Mouse (Mus musculus) erythroblast, embryonic 14.5 days (primary cell): ENCODE measurements around the gene Olfr825. TPM values are rescaled to one million over a fixed set of nuclear protein-coding genes. Genes with fewer than 3 reads are reported as not detected.
"Not testable (repeated sequence)": the region's sequence is repeated elsewhere in the genome, so short reads cannot be mapped to it uniquely, and the experiment has no call there.

Source experiments
- H3K27me3 ChIP-seq: 2 replicates; pipeline ENCODE4 v1.6.1; 2012; ENCODE audit warnings: inconsistent platforms; ENCODE audit not compliant: control insufficient read depth
- H3K36me3 ChIP-seq: 2 replicates; pipeline ENCODE4 v1.6.1; 2012; ENCODE audit warnings: mild to moderate bottlenecking, inconsistent platforms; ENCODE audit not compliant: control insufficient read depth
- H3K4me1 ChIP-seq: 2 replicates; pipeline ENCODE4 v1.6.1; 2012; ENCODE audit warnings: inconsistent platforms; ENCODE audit not compliant: control insufficient read depth
- H3K4me3 ChIP-seq: replicated peaks from 2 replicates; pipeline ENCODE3; 2012; ENCODE audit warnings: moderate library complexity, mild to moderate bottlenecking, inconsistent platforms
- H3K9me3 ChIP-seq: 2 replicates; pipeline ENCODE4 v1.6.1; 2012; ENCODE audit warnings: low read length, inconsistent platforms, mixed read lengths; ENCODE audit not compliant: control insufficient read depth
- GATA1 ChIP-seq: IDR thresholded peaks from 2 replicates; pipeline ENCODE4 v1.6.1; 2012; ENCODE audit warnings: low read length, inconsistent platforms, mixed read lengths
- TAL1 ChIP-seq: IDR thresholded peaks from 3 replicates; pipeline ENCODE4 v1.6.1; 2012; ENCODE audit warnings: low read length, inconsistent platforms, mixed read lengths
- polyA plus RNA-seq: library from polyadenylated mRNA; stranded (reverse); fragments of >175 nt; gene quantifications from 2 replicates; pipeline ENCODE4 v1.2.3, GENCODE M21; 2012

Gene Olfr825
- polyA plus RNA-seq = not detected in 2 replicates

DNA sequence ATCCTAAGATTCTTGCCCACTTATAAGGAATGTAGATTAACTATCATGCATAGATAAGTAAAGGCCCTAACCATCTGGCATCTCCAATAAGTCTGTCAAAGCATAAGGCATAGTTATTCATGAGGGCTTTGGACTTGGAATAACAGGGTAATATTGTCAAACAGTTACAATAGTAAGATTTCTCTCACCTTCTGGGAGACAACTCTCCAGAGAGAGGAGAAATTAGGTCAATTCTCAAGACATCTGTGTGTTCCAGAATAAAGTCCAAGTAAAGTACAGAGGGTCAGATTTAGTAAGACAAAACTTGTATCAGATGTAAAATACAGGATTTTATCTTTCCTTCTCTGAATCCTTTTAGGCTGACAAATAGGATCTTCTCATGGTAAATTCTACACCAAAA is at the start of gene Olfr825:
Gene Olfr825, minus strand, starts transcription at position 101 of the 400 bp plus-strand sequence.
- Histone ChIP-seq H3K36me3 (no peaks in the 10 kb centered on the region), H3K4me1 (no peaks in the 10 kb centered on the region), H3K4me3 (no peak within 1 kb of the TSS), H3K27me3 (no peaks in the 10 kb centered on the region), H3K9me3 (peaks cover 2% of the 10 kb centered on the region; the same call in 1 of the 2 replicates)
- TF ChIP-seq TAL1 = no peak
- no peak for TF ChIP-seq GATA1

DNA sequence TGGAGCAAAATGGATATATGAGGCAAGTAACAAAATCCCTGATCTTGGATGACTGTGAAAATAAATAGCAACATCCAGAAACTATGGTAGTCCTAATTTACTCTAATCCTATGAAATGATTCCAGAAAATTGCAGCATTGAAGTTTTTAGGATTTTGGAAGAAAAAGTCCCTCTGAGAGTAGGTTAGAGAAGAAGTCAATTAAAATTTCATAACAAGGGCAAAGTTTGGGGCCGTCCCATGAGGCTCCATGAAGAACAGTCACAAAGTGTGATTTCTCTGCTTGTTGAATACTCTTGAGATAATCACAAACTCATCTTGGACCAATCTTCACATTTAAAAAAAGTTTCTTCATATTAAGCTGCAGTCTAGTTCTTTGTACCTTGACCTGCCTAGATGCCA is 47.7 kb upstream of the Olfr825 start, which contains the start of gene Olfr827:
Gene Olfr827, minus strand, starts transcription at position 101 of the 400 bp plus-strand sequence.
- H3K9me3 ChIP-seq = no peaks in the 10 kb centered on the region
- TF ChIP-seq TAL1 (no peak), GATA1 (no peak)

DNA sequence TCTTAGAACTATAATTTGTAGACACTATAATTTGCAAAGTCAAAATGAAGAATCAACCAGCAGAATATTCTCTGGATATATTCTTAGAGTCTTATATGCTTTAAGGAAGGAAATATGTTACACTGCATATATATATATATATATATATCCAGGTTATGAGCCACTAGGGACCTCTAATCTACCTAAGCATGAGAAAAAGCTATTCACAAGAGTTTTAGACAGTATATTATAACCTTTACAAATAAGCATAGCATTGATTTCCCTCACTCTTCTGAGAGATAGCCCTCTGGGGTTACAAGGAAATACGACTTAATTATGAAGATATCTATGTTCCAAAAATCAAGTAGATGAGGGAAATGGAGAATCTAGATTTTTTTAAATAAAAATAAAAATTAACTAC is 17.5 kb upstream of the Olfr825 start, which contains the start of gene Olfr826:
Gene Olfr826, minus strand, starts transcription at position 101 of the 400 bp plus-strand sequence.
- H3K4me3 ChIP-seq = no peak within 1 kb of the TSS
- no peaks in the 10 kb centered on the region for H3K27me3 ChIP-seq
- TF ChIP-seq TAL1 = no peak
- TF ChIP-seq GATA1 = no peak
- no peaks in the 10 kb centered on the region for H3K4me1 ChIP-seq
- H3K36me3 ChIP-seq = no peaks in the 10 kb centered on the region
- H3K9me3 ChIP-seq = no peaks in the 10 kb centered on the region

More for the DNA sequence above, 47.7 kb upstream of the Olfr825 start, which contains the start of gene Olfr827:
- Histone ChIP-seq H3K36me3 (no peaks in the 10 kb centered on the region), H3K4me1 (no peaks in the 10 kb centered on the region), H3K4me3 (no peak within 1 kb of the TSS), H3K27me3 (no peaks in the 10 kb centered on the region)

DNA sequence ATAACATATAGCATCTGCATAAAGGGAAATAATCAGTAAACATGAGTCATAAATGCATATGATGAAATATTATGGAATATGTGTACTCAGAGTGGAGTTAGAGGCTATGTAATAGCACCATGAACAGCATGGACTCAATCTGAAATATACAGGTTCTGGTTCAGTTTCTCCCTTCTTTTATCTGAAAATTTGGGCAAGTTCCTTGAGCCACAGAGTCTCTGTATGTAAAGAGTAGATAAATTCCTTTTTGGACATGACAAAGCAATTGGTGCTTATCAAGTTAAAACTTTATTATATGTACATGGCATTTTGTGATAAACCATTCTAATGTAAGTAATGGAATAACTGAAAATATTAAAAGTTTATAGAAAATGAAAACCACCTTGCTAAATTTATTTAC is 1.4 kb downstream of the Olfr825 start:
- H3K36me3 ChIP-seq = no peaks in the 10 kb centered on the region
- H3K4me3 ChIP-seq = no peak overlapping the region
- H3K9me3 ChIP-seq = peaks cover 2% of the 10 kb centered on the region; the same call in 1 of the 2 replicates
- no peaks in the 10 kb centered on the region for H3K27me3 ChIP-seq
- H3K4me1 ChIP-seq = no peaks in the 10 kb centered on the region
- TF ChIP-seq TAL1 (no peak), GATA1 (no peak)

DNA sequence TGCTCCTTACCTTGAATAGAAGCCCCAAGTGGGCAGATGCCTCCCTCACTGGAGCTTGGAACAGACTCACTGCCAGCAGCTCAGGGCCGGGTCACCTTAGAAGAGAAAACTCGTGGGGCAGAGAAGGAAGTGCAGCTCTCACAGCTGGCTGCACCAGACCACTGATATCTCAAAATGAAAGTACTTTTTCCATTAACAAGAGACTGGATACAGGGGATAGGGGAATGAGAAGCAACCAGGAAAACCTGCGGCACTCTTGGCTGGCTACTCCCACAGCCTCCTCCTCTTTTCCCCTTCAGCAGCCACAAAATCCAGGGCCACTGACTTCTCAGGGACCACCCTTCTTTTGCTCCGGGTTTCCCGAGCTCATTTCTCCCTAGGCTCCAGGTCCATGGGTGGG is 22.4 kb downstream of the Olfr825 start:
- H3K4me3 ChIP-seq = no peak overlapping the region
- H3K4me1 ChIP-seq = no peaks in the 10 kb centered on the region

DNA sequence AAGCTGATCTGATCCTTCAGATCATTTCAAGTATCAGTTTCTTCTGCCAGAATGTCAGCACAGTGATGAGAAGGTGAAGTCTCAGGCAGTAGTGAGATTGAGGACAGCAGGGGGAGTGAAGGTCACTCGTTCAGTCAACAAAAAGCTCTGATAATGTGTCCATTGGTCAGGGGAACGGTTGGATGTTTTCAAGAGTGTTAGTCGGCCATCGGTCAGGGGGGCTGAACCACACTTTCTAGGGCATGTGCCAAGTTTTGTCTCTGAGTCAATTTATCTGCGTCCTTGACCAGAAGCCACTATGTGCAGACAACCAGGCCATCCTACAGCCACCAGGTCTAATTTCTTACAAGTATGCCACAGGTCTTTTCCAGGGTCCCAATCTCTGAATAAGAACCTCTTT is 24.1 kb downstream of the Olfr825 start:
- H3K4me1 ChIP-seq, H3K9me3 ChIP-seq, H3K27me3 ChIP-seq, H3K4me3 ChIP-seq, H3K36me3 ChIP-seq: not testable (repeated sequence)

More for the DNA sequence above, 22.4 kb downstream of the Olfr825 start:
- no peaks in the 10 kb centered on the region for H3K36me3 ChIP-seq
- no peak for TF ChIP-seq GATA1
- H3K27me3 ChIP-seq = no peaks in the 10 kb centered on the region
- H3K9me3 ChIP-seq = peaks cover 9% of the 10 kb centered on the region; the same call in 1 of the 2 replicates

DNA sequence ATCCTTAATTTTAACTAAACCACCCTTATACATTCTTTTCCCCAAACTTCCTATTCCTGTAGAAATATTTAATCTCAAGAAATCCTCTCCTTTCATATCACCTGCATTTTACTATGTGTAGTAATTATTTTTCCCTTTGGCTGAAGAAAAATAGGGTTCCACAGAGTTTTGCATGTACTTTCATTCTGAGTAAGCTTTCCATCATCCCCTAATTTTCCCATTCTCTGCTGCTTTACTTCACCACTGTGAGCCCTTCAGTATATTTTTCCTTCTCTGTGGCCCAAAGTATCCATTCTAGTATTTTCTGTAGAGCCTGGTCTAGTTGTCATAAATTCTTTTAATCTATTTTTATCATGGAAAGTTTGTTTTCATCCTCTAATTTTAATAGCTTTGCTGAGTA is 31.8 kb downstream of the Olfr825 start:
- Histone ChIP-seq H3K27me3 (no peaks in the 10 kb centered on the region), H3K4me1 (no peaks in the 10 kb centered on the region)
- TF ChIP-seq GATA1 (no peak), TAL1 (no peak)

DNA sequence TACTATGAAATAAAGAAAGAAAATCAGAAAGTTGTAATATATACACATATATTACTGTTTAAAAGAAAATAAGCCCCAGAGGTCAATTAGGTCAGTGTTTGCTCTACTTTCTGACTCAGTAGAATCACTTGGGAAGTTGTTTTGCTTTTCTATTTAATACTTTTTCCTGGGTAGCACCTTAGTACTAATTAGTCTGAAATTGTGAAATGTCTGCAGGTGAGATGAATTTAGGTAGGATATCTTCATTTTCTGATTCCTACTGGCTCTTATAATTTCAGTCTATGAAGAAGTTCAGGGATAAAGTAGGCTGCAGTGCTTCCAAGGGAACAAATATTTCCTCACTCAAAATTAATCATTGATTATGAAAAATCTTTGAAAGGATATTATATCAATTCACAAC is 36.7 kb downstream of the Olfr825 start, which contains the start of gene Olfr824:
Gene Olfr824, minus strand, starts transcription at position 101 of the 400 bp plus-strand sequence.
- not testable (repeated sequence) for H3K36me3 ChIP-seq, H3K4me3 ChIP-seq, H3K9me3 ChIP-seq, H3K27me3 ChIP-seq, H3K4me1 ChIP-seq

More for the DNA sequence above, 31.8 kb downstream of the Olfr825 start:
- H3K9me3 ChIP-seq = no peaks in the 10 kb centered on the region; the same call in 1 of the 2 replicates
- H3K4me3 ChIP-seq = no peak overlapping the region
- no peaks in the 10 kb centered on the region for H3K36me3 ChIP-seq

DNA sequence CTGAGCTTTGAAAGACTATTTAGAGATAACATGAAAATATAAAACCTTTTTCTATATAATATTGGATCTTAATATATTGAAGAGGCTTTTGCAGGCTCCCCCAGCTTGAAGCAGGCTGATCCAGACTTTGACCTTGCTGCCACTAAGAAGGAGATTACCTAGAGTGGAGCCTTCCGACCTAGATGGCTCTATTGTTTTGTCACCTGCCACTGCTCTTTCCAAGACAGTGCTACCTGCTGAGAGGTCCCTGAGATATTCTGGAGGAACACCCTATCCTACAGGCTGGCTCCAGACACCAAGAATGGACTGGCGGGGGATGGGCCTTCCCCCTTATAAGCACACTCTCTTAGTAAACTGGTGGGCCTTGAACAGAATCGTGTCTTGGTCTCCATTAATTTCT is 50.5 kb downstream of the Olfr825 start:
- not testable (repeated sequence) for H3K27me3 ChIP-seq, H3K9me3 ChIP-seq, H3K4me1 ChIP-seq, H3K4me3 ChIP-seq, H3K36me3 ChIP-seq

DNA sequence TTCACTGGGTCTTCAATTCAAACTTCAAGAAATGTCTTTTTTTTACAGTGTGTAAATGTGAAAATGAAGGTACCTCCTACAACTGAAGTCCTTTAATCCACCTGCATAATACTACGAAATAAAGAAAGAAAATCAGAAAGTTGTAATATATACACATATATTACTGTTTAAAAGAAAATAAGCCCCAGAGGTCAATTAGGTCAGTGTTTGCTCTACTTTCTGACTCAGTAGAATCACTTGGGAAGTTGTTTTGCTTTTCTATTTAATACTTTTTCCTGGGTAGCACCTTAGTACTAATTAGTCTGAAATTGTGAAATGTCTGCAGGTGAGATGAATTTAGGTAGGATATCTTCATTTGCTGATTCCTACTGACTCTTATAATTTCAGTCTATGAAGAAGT is 51.3 kb downstream of the Olfr825 start, which contains the start of gene Olfr823:
Gene Olfr823, minus strand, starts transcription at position 101 of the 400 bp plus-strand sequence.
- H3K36me3 ChIP-seq, H3K9me3 ChIP-seq, H3K4me3 ChIP-seq, H3K27me3 ChIP-seq, H3K4me1 ChIP-seq: not testable (repeated sequence)

Other genes starting within 250 kb of the Olfr825 start
- gene Olfr818, start 217.7 kb downstream of the Olfr825 start, polyA plus RNA-seq = not detected in 2 replicates
- not detected in 2 replicates for gene Olfr819, start 199.5 kb downstream of the Olfr825 start, polyA plus RNA-seq
- 0.02 TPM in 1 of 2 replicates, not detected in the other for gene Olfr247, start 190.6 kb downstream of the Olfr825 start, polyA plus RNA-seq
- not detected in 2 replicates for gene Gm10310, start 181.7 kb downstream of the Olfr825 start, polyA plus RNA-seq
- 0.01 TPM in 1 of 2 replicates, not detected in the other for gene Olfr820, start 154.1 kb downstream of the Olfr825 start, polyA plus RNA-seq
- gene Olfr821, start 136.4 kb downstream of the Olfr825 start, polyA plus RNA-seq = not detected in 2 replicates
- gene Olfr822, start 95.6 kb downstream of the Olfr825 start, polyA plus RNA-seq = not detected in 2 replicates
- gene Olfr823, start 51.4 kb downstream of the Olfr825 start, polyA plus RNA-seq = not detected in 2 replicates
- 0.01 TPM in 1 of 2 replicates, not detected in the other for gene Olfr824, start 36.8 kb downstream of the Olfr825 start, polyA plus RNA-seq
- gene Olfr826, start 17.4 kb upstream of the Olfr825 start, polyA plus RNA-seq = not detected in 2 replicates
- under 0.01 TPM in 1 of 2 replicates, not detected in the other for gene Olfr827, start 47.6 kb upstream of the Olfr825 start, polyA plus RNA-seq
- not detected in 2 replicates for gene Neurod4, start 113.5 kb upstream of the Olfr825 start, polyA plus RNA-seq
- 0.04 TPM in 1 of 2 replicates, not detected in the other for gene Tespa1, start 156.1 kb upstream of the Olfr825 start, polyA plus RNA-seq
- not detected in 2 replicates for gene Vmn2r84, start 227.6 kb upstream of the Olfr825 start, polyA plus RNA-seq